Mouse (Mus musculus) embryonic fibroblast, embryonic 13.5 days (primary cell): ENCODE results near the gene Ercc4. TPM values are rescaled to one million over a fixed set of nuclear protein-coding genes. Genes with fewer than 3 reads are reported as not detected.

ENCODE experiments used
- H3K27ac ChIP-seq: 2 replicates; pipeline ENCODE4 v1.5.1; 2012; ENCODE audit warnings: low read length, control low read depth, inconsistent platforms; ENCODE audit not compliant: insufficient read depth
- H3K4me1 ChIP-seq: 2 replicates; pipeline ENCODE4 v1.6.1; 2011; ENCODE audit warnings: low read length; ENCODE audit not compliant: control insufficient read depth, insufficient read depth
- H3K4me3 ChIP-seq: 2 replicates; pipeline ENCODE4 v1.5.1; 2011; ENCODE audit warnings: mild to moderate bottlenecking, control low read depth, low read length; ENCODE audit not compliant: insufficient read depth
- CTCF ChIP-seq: IDR thresholded peaks from 2 replicates; pipeline ENCODE4 v1.5.1; 2011; ENCODE audit warnings: mild to moderate bottlenecking, control low read depth, low read length, moderate library complexity, borderline replicate concordance; ENCODE audit not compliant: insufficient read depth
- POLR2A ChIP-seq: IDR thresholded peaks from 2 replicates; pipeline ENCODE4 v1.6.1; 2011; ENCODE audit warnings: low read depth, mild to moderate bottlenecking, control low read depth, low read length, moderate library complexity
- polyA plus RNA-seq: library from polyadenylated mRNA; stranded (reverse); fragments of >200 nt; gene quantifications from 2 replicates; pipeline ENCODE4 v1.2.4, GENCODE M21; 2011; ENCODE audit warnings: low read depth; ENCODE audit not compliant: missing spikeins, insufficient read length

Gene Ercc4
- polyA plus RNA-seq, 1 experiment: 14.0 TPM

- H3K4me1 ChIP-seq: peaks cover 5% of the 10 kb centered on the region; the same call in 1 of the 2 replicates
- H3K4me3 ChIP-seq: no peak overlapping the region
- H3K27ac ChIP-seq: no peak overlapping the region
- TF ChIP-seq POLR2A: no peak
- no peak for TF ChIP-seq CTCF
Measured at GRCm38 (mm10) chr16:13190471-13190870, 81.0 kb downstream of the Ercc4 start.

GRCm38 (mm10) chr16:13191166-13191565 is 81.7 kb downstream of the Ercc4 start:
- TF ChIP-seq POLR2A (no peak), CTCF (no peak)
- no peak overlapping the region for H3K4me3 ChIP-seq
- H3K4me1 ChIP-seq: peaks cover 5% of the 10 kb centered on the region; the same call in 1 of the 2 replicates
- no peak overlapping the region for H3K27ac ChIP-seq

GRCm38 (mm10) chr16:13193663-13194071 is 84.2 kb downstream of the Ercc4 start:
- no peak overlapping the region for H3K27ac ChIP-seq
- H3K4me3 ChIP-seq: no peak overlapping the region
- peaks cover 5% of the 10 kb centered on the region; the same call in 1 of the 2 replicates for H3K4me1 ChIP-seq
- TF ChIP-seq CTCF (no peak), POLR2A (no peak)

GRCm38 (mm10) chr16:13194882-13195281 is 85.4 kb downstream of the Ercc4 start:
- H3K27ac ChIP-seq: no peak overlapping the region
- no peaks in the 10 kb centered on the region for H3K4me1 ChIP-seq
- TF ChIP-seq CTCF (no peak), POLR2A (no peak)
- H3K4me3 ChIP-seq: no peak overlapping the region

- Histone ChIP-seq H3K4me1 (no peaks in the 10 kb centered on the region), H3K4me3 (no peak overlapping the region), H3K27ac (no peak overlapping the region)
- TF ChIP-seq POLR2A: no peak
- TF ChIP-seq CTCF: no peak
Measured at GRCm38 (mm10) chr16:13196626-13197025, 87.1 kb downstream of the Ercc4 start.

GRCm38 (mm10) chr16:13197293-13197692 is 87.8 kb downstream of the Ercc4 start:
- TF ChIP-seq POLR2A: no peak
- TF ChIP-seq CTCF: no peak
- Histone ChIP-seq H3K4me1 (no peaks in the 10 kb centered on the region), H3K27ac (no peak overlapping the region), H3K4me3 (no peak overlapping the region)

- TF ChIP-seq POLR2A: no peak
- TF ChIP-seq CTCF: no peak
- Histone ChIP-seq H3K4me3 (no peak overlapping the region), H3K4me1 (no peaks in the 10 kb centered on the region), H3K27ac (no peak overlapping the region)
Measured at GRCm38 (mm10) chr16:13199204-13199603, 89.7 kb downstream of the Ercc4 start.

Other genes starting within 250 kb of the Ercc4 start
- 25.2 and 25.8 TPM in 2 replicates for gene Mrtfb, start 146.8 kb downstream of the Ercc4 start, polyA plus RNA-seq